Mouse (Mus musculus) midbrain, embryonic 16.5 days (tissue): ENCODE measurements around the gene Rbms1. TPM values are rescaled to one million over a fixed set of nuclear protein-coding genes. Genes with fewer than 3 reads are reported as not detected.

Experiments used
- ATAC-seq: fragments of 200-750 bp; cut with Nextera tagmentation; 2 replicates; pipeline ENCODE4 v1.8.0; 2017; ENCODE audit warnings: moderate TSS enrichment
- H3K27ac ChIP-seq: fragments of 300-500 bp; sonication (generic); 2 replicates; pipeline ENCODE4 v1.5.1; 2014; ENCODE audit warnings: mild to moderate bottlenecking, low read length, mixed read lengths
- H3K27me3 ChIP-seq: fragments of 300-500 bp; sonication (generic); 2 replicates; pipeline ENCODE4 v1.6.1; 2014; ENCODE audit warnings: low read depth, low read length, mixed read lengths; ENCODE audit not compliant: control insufficient read depth, insufficient read depth
- H3K36me3 ChIP-seq: fragments of 300-500 bp; sonication (generic); 2 replicates; pipeline ENCODE4 v1.6.1; 2014; ENCODE audit warnings: mild to moderate bottlenecking, low read length, moderate library complexity, mixed read lengths; ENCODE audit not compliant: control insufficient read depth, insufficient read depth
- H3K4me1 ChIP-seq: fragments of 300-500 bp; sonication (generic); 2 replicates; pipeline ENCODE4 v1.6.1; 2014; ENCODE audit warnings: mild to moderate bottlenecking, low read length, mixed read lengths; ENCODE audit not compliant: control insufficient read depth, insufficient read depth
- H3K4me2 ChIP-seq: fragments of 300-500 bp; sonication (generic); 2 replicates; pipeline ENCODE4 v1.6.1; 2014; ENCODE audit warnings: mild to moderate bottlenecking, low read length, mixed read lengths
- H3K4me3 ChIP-seq: fragments of 300-500 bp; sonication (generic); 2 replicates; pipeline ENCODE4 v1.5.1; 2014; ENCODE audit warnings: low read depth, mild to moderate bottlenecking, low read length, moderate library complexity, mixed read lengths
- H3K9ac ChIP-seq: fragments of 300-500 bp; sonication (generic); 2 replicates; pipeline ENCODE4 v1.6.1; 2014; ENCODE audit warnings: low read depth, low read length, mixed read lengths
- H3K9me3 ChIP-seq: fragments of 300-500 bp; sonication (generic); replicated peaks from 2 replicates; pipeline ENCODE4 v1.6.1; 2014; ENCODE audit warnings: mild to moderate bottlenecking, low read length, mixed read lengths; ENCODE audit not compliant: control insufficient read depth, poor library complexity, severe bottlenecking
- WGBS: fragments of 180-500 bp; shearing (Covaris S2); extraction: QIAGEN DNeasy Blood & Tissue Kit; methylation state at CpG from one replicate; pipeline ENCODE4 v1.1.7; 2014; 5-methylcytosine and 5-hydroxymethylcytosine counted together
- polyA plus RNA-seq: library from polyadenylated mRNA; unstranded; fragments of >200 nt; fragmentation: Nextera tagmentation; extraction: Ambion mirVana; gene quantifications from 2 replicates; pipeline ENCODE4 v1.2.1, GENCODE M21; 2015

Gene Rbms1
- polyA plus RNA-seq, 1 experiment from 2014 or later: 43.7 TPM

DNA sequence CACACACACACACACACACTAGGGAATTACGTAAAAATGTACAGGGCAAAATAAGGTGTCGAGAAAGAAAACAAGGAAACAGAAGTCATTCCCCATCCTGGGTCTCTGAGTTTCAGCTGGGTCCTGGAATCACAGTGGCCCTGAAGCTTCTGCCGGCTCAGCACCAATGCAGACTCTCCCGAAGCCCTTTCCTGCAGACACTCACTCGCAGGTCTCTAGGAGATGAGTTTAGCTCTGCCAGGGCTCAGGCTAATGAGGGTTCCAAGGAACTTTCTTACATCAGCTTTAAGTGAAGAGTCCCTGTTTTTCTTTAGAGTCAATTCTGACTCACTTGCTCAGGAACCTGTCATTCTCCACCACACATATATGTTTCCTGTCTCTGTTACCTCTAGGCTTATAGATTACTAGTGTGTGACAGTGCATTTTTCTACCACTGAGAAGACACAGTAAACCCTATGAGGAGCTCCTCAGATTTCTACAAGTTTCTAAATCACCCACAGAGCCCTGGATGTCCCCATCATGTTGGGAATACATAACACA lies 98.7 kb downstream of the Rbms1 start:
- Histone ChIP-seq H3K4me1 (no peaks in the 10 kb centered on the region), H3K36me3 (no peaks in the 10 kb centered on the region), H3K27me3 (no peaks in the 10 kb centered on the region), H3K4me2 (no peak overlapping the region), H3K4me3 (no peak overlapping the region), H3K27ac (no peak overlapping the region), H3K9me3 (no peaks in the 10 kb centered on the region), H3K9ac (no peak overlapping the region)
- 80% methylated on average over 5 of the region's 5 CpGs for WGBS
- ATAC-seq: no peak

DNA sequence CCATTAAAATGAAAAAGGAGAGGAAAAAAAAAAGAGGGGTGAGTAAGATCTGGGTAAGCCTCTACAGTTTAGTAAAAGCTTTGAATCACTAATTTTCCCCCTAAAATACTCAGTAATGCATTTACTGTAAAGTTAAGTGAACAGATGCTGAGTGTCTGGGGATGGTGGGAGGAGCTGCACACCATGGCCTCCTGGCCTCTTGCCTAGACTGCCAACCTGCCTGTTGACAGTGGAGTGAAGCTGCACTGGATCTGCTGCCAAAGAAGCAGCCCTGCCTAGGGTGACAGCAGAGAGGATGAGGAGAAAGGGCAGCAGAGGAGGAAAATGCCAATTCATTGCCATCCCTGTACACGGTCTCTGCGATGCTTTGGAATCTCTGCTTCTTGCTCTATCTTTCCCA lies 99.2 kb downstream of the Rbms1 start:
- 70% methylated on average over 2 of the region's 2 CpGs for WGBS
- Histone ChIP-seq H3K4me1 (no peaks in the 10 kb centered on the region), H3K4me3 (no peak overlapping the region), H3K4me2 (no peak overlapping the region), H3K36me3 (no peaks in the 10 kb centered on the region), H3K9ac (no peak overlapping the region), H3K27me3 (no peaks in the 10 kb centered on the region), H3K9me3 (no peaks in the 10 kb centered on the region), H3K27ac (no peak overlapping the region)
- ATAC-seq: no peak

DNA sequence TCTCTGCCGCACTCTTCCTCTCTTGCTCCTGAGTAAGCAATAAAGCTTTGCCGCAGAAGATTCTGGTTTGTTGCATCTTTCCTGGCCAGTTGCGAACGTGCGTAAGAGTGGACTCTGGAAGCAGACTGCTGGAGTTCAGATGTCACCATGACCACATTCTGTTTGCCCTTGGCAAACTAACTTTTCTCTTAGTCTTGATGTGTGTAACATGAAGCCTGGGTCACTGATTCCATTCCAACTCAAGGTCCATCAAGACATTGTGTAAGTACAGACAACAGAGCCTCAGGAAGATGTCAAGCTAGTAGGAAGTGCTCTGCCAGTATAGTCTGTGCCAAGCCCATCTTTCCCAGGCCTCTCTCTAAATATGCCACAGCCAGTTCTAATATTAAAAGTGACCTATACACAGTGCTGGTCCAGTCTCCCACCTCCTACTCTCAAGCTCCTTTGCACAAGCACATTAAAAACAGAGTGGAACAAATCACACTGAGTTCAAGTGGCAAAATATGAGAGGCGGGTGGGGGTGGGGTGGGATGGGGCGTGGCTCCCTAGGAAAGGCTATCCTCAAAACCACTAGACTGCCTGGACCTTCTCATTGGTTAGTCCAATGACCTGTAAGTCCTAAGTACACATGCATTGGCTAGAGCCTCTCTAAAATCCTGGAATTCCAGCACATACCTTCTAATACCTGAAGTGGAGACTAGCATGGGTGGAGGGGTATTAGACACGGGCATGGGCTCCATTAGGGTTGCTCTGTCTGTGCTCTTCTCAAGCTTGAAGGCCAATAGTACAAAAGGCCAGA lies 99.9 kb downstream of the Rbms1 start:
- 94% methylated on average over 8 of the region's 8 CpGs for WGBS
- Histone ChIP-seq H3K9ac (no peak overlapping the region), H3K27me3 (no peaks in the 10 kb centered on the region), H3K9me3 (no peaks in the 10 kb centered on the region), H3K36me3 (no peaks in the 10 kb centered on the region), H3K4me1 (no peaks in the 10 kb centered on the region), H3K4me3 (no peak overlapping the region), H3K4me2 (no peak overlapping the region), H3K27ac (no peak overlapping the region)
- no peak for ATAC-seq

DNA sequence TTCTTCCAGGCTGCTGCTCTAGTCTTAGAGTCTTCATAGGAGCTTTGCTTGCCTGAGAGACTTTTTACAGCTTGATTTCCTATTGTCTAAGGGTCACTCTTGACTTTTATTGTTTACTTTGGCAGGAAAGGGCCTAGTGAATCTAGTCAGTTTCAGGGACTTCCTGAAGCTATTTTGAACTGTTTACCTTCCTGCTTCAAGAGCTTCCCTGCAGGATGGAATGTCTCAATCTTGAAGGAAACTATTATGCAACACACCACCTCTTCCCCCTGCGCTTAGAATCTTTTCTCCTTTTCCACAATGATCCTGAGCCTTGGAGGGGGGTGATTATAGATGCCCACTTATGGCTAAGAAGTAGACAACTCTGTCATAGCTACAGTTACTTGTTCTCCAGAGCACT lies 104.9 kb downstream of the Rbms1 start:
- Histone ChIP-seq H3K9me3 (no peaks in the 10 kb centered on the region), H3K36me3 (no peaks in the 10 kb centered on the region), H3K27me3 (no peaks in the 10 kb centered on the region), H3K4me2 (no peak overlapping the region), H3K4me1 (no peaks in the 10 kb centered on the region), H3K4me3 (no peak overlapping the region), H3K9ac (no peak overlapping the region), H3K27ac (no peak overlapping the region)
- ATAC-seq: no peak
- 81% methylated on average over 1 of the region's 1 CpGs for WGBS

DNA sequence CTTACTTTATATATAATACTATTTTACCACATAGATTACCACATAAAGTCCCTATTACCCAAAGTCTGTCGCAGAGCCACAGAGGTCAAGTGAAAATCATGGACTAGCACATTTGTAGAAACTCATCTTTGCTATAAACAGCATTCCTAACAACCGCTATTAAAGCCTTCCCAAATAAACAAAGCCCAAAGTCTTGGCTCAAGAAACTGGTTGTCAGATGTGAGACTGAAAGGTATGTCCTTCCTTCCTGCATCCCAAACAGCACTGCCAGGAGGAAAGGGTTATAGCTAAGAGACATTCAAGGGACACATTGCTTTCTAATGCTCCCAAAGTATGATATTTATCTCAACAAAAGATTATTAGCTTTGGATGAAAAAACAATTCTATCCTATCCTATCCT lies 106.9 kb downstream of the Rbms1 start:
- no peak overlapping the region for H3K27ac ChIP-seq
- WGBS: 86% methylated on average over 2 of the region's 2 CpGs
- no peak overlapping the region for H3K4me3 ChIP-seq
- H3K9ac ChIP-seq: no peak overlapping the region
- no peaks in the 10 kb centered on the region for H3K36me3 ChIP-seq
- no peaks in the 10 kb centered on the region for H3K4me1 ChIP-seq
- no peaks in the 10 kb centered on the region for H3K9me3 ChIP-seq
- no peak overlapping the region for H3K4me2 ChIP-seq
- H3K27me3 ChIP-seq: no peaks in the 10 kb centered on the region
- no peak for ATAC-seq

DNA sequence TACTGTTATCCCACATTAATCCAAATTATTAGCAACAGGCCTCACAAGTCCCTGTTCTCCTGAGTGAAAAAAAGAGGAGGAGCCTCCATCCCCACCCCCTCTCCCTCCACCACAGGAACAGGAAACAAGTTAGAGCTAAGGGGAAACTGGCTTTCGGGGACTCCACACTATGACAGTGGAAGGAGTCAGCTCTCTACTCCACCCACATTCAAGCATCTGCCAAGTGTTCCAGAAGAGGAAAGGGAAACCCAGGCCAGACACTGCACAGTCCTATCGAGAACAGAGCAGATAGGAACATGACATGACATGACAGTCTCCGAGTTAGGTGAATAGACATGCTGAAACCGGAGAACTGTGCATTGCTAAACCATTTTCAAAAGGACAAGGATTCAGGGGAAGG lies 108.0 kb downstream of the Rbms1 start:
- Histone ChIP-seq H3K4me2 (no peak overlapping the region), H3K27ac (no peak overlapping the region), H3K4me3 (no peak overlapping the region), H3K9me3 (no peaks in the 10 kb centered on the region), H3K27me3 (no peaks in the 10 kb centered on the region), H3K9ac (no peak overlapping the region), H3K4me1 (no peaks in the 10 kb centered on the region), H3K36me3 (no peaks in the 10 kb centered on the region)
- ATAC-seq: no peak
- WGBS: 49% methylated on average over 4 of the region's 4 CpGs

DNA sequence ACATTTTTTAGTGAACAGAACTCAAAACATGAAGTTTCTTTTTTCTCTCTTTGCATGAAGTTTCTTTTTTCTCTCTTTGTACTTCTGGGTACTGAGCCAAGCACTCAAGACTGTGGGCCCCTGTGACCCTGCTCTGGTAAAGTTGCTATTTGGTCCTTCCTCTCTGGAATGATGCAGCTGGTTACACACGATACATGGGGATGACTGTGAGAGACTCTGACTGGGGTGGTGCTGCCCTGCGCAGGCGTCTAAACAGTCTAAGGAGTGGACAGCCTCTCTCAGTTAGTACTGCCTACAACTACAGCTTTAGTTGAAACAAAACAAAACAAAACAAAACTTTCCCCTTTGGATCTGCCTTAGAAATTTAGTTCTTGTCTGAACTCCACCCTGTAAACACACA lies 111.1 kb downstream of the Rbms1 start:
- Histone ChIP-seq H3K4me1 (no peaks in the 10 kb centered on the region), H3K27me3 (no peaks in the 10 kb centered on the region), H3K4me3 (no peak overlapping the region), H3K9me3 (no peaks in the 10 kb centered on the region), H3K9ac (no peak overlapping the region), H3K27ac (no peak overlapping the region), H3K4me2 (no peak overlapping the region), H3K36me3 (no peaks in the 10 kb centered on the region)
- ATAC-seq: no peak
- WGBS: 79% methylated on average over 3 of the region's 3 CpGs

DNA sequence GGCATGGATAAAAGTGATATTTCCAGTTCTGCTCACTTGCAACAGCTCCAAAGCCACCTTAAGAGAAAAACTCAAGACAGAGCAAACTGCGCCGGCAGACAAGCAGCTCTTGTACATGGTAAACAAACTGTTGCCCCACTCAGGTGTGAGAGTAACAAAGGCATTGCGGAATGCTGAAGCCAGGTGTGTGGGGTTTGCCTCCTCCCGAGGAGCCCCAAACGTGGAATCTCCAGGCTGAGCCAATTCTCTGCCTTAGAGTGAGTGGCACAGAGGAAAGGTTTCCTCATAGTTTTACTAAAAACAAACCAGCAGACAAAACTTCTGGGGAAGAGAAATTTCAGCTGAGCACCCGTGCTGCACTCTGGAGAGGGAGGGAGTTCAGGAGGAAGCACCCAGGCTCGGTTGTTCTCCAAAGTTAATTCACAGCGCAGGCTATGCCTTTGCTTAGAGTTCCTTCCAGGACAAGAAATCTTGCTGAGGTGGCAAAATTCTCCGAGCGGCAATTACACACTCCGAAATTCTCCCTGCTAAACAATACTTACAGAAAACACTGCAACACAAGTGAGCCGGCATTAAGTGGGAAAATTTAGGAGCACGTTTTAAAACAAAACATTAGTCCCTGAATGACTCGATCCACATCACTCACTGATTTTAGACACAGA lies 111.8 kb downstream of the Rbms1 start:
- H3K36me3 ChIP-seq: no peaks in the 10 kb centered on the region
- no peaks in the 10 kb centered on the region for H3K27me3 ChIP-seq
- no peak overlapping the region for H3K27ac ChIP-seq
- no peaks in the 10 kb centered on the region for H3K9me3 ChIP-seq
- no peak overlapping the region for H3K9ac ChIP-seq
- no peak for ATAC-seq
- no peaks in the 10 kb centered on the region for H3K4me1 ChIP-seq
- H3K4me2 ChIP-seq: no peak overlapping the region
- H3K4me3 ChIP-seq: no peak overlapping the region
- WGBS: 72% methylated on average over 14 of the region's 14 CpGs

DNA sequence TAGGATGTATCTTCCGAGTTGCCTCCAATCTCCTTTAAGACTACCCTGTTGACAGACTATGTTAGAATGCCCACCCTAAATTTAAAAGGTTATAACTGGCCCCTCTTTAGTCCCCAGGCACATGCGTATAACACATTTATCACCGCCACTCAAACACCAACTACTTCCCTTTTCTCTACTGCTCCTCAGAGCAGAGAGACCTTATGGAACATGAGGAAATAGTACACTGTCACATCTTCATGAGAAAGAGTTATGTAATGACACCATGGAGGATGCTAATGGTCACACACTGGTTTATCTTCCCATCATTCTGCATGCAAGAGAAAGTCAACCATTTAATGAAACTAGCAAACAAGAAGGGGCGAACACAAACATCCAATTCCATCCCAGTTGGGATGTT lies 114.5 kb downstream of the Rbms1 start:
- WGBS: 96% methylated on average over 4 of the region's 4 CpGs
- no peaks in the 10 kb centered on the region for H3K4me1 ChIP-seq
- H3K27ac ChIP-seq: no peak overlapping the region
- no peak for ATAC-seq
- no peaks in the 10 kb centered on the region for H3K36me3 ChIP-seq
- no peak overlapping the region for H3K9ac ChIP-seq
- no peaks in the 10 kb centered on the region for H3K9me3 ChIP-seq
- H3K4me3 ChIP-seq: no peak overlapping the region
- H3K4me2 ChIP-seq: no peak overlapping the region
- H3K27me3 ChIP-seq: no peaks in the 10 kb centered on the region
